ENCODE assay signal across 16 mouse cellular contexts in the genomic region with DNA sequence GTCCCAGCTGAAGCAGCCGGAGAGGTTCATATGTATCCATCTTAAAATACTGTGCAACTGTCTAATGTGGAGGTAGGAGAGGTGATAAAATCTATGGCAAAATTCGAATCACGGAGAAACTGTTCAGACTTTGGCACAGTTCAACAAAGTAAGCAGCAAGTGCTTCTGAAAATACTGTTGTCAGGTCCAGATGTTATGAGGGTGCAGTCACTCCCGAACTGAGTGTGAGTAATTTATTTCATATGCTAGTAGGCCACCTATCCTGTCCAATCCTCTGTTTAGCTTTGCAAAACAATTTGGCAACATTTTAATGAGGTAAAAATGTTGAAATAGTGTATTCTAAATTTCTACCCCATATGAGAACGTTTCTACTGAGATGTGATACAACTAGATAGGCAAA.
"Had no signal": no experiment of that assay in that cellular context is flagged by ENCODE, and none has a peak within 500 bp of the region (broad histone marks: within the 10 kb centered on the region; RNA-seq: fewer than 3 reads in every experiment).

No protein-coding gene starts in this region.

- H3K9ac ChIP-seq: liver, embryonic 13.5 days; liver, embryonic 15.5 days; liver, postnatal 0 days; midbrain, embryonic 13.5 days; midbrain, embryonic 15.5 days; neural tube, embryonic 12.5 days; stomach, embryonic 15.5 days had no signal

- H3K27me3 ChIP-seq: liver, embryonic 13.5 days; liver, embryonic 15.5 days; megakaryocyte, embryonic 14.5 days; midbrain, embryonic 13.5 days; midbrain, embryonic 15.5 days; neural tube, embryonic 12.5 days; stomach, embryonic 15.5 days had no signal

- H3K9me3 ChIP-seq: liver, embryonic 13.5 days; liver, embryonic 15.5 days; megakaryocyte, embryonic 14.5 days; midbrain, embryonic 13.5 days; midbrain, embryonic 15.5 days; neural tube, embryonic 12.5 days; stomach, embryonic 15.5 days had no signal

- DNase-seq: liver; liver, embryonic 13.5 days; liver, postnatal 0 days; right cerebral cortex, postnatal 14 days; thymus, adult 18-20 months; thymus, postnatal 14 days; thymus, postnatal 36 days had no signal

- H3K27ac ChIP-seq: liver, embryonic 13.5 days; liver, embryonic 15.5 days; macrophage; midbrain, embryonic 13.5 days; midbrain, embryonic 15.5 days; neural tube, embryonic 12.5 days; stomach, embryonic 15.5 days had no signal

- H3K4me2 ChIP-seq: liver, embryonic 11.5 days; liver, embryonic 13.5 days; liver, embryonic 15.5 days; midbrain, embryonic 11.5 days; midbrain, embryonic 13.5 days; midbrain, embryonic 15.5 days; neural tube, embryonic 12.5 days; stomach, embryonic 15.5 days had no signal

- H3K4me3 ChIP-seq: liver, embryonic 13.5 days; liver, embryonic 15.5 days; megakaryocyte, embryonic 14.5 days; midbrain, embryonic 13.5 days; midbrain, embryonic 15.5 days; neural tube, embryonic 12.5 days; stomach, embryonic 15.5 days had no signal

- ATAC-seq: liver, postnatal 0 days; midbrain, embryonic 13.5 days; midbrain, embryonic 15.5 days had no signal

- H3K36me3 ChIP-seq: liver, embryonic 13.5 days; liver, embryonic 15.5 days; midbrain, embryonic 13.5 days; midbrain, embryonic 15.5 days; neural tube, embryonic 12.5 days; stomach, embryonic 15.5 days had no signal

- H3K4me1 ChIP-seq: liver, embryonic 13.5 days; liver, embryonic 15.5 days; megakaryocyte, embryonic 14.5 days; midbrain, embryonic 13.5 days; midbrain, embryonic 15.5 days; neural tube, embryonic 12.5 days; stomach, embryonic 15.5 days had no signal
